ENCODE assay signal across 19 mouse cellular contexts in the genomic region with DNA sequence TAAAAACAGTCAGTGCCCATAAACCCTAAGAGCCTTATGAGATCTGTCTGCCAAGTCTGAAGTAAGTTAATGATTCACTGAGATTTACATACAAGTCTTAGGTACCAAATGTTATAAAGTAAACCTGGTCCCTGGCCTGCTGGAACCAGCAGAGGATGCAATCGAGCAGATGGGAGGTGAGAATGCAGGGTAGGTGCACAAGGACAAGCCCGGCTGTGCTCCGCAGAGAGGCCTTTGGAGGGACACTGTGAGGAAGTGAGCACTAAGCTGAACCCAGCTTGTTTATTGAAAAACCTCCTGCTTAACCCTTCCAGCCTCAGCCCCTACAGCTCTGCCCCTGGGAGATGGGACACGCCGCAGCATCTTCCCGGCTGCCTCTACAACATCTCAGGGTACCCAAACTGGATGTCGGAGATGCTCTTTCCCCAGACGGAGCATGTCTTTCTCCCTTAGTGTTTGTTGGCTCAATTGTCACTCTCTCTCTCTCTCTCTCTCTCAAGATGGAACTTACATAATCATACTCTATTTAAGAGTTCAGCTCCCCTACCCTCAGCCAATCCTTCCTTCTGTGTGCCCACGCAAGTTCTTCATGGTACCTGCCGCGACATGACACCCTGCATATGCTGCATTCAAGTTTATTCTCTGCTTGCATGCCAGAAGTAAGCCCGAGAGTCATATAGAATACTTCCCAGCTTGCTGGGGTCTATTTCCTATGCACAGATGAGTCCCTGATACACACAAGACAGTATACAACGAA.
DNase-seq lines count a peak whose midpoint lies in the region; ATAC-seq and TF ChIP-seq lines count a peak whose summit lies in the region.
"Had no signal": no experiment of that assay in that cellular context is flagged by ENCODE, and none has a peak within 500 bp of the region (broad histone marks: within the 10 kb centered on the region; RNA-seq: fewer than 3 reads in every experiment).

No protein-coding gene starts in this region.

- H3K4me1 ChIP-seq in liver, embryonic 14.5 days (replicated peaks; ENCODE audit: control insufficient read depth in 2 of 2, insufficient read depth in 2 of 2, low read length in 1 of 2), result no peaks in the 10 kb centered on the region; a peak in 1 of 4 replicates
- H3K4me1 ChIP-seq in limb, embryonic 10.5 days, result peaks cover 17% of the 10 kb centered on the region
- H3K4me1 ChIP-seq: embryonic facial prominence, embryonic 12.5 days; heart, embryonic 12.5 days; hindbrain, embryonic 15.5 days; midbrain, embryonic 12.5 days had no signal

- ATAC-seq in frontal cortex, adult (ENCODE audit: low TSS enrichment), result peak; percentile 95
- ATAC-seq in liver, embryonic 14.5 days (ENCODE audit: insufficient read depth), result no peak
- ATAC-seq: forebrain, postnatal 0 days had no signal

- H3K27ac ChIP-seq in liver, embryonic 14.5 days, result no peak overlapping the region
- H3K27ac ChIP-seq in limb, embryonic 10.5 days, result peak overlapping the region; percentile 44; the same call in 1 of the 2 replicates
- H3K27ac ChIP-seq: embryonic facial prominence, embryonic 12.5 days; hindbrain, embryonic 15.5 days; macrophage; midbrain, embryonic 12.5 days had no signal

- no peaks in the 10 kb centered on the region for H3K27me3 ChIP-seq in liver, embryonic 14.5 days (ENCODE audit: control insufficient read depth, insufficient read depth, low read length)
- H3K27me3 ChIP-seq in limb, embryonic 10.5 days (ENCODE audit: low read depth, poor library complexity, severe bottlenecking), result no peaks in the 10 kb centered on the region
- H3K27me3 ChIP-seq: embryonic facial prominence, embryonic 12.5 days; heart, embryonic 12.5 days; hindbrain, embryonic 15.5 days; midbrain, embryonic 12.5 days had no signal

- peaks cover 45% of the 10 kb centered on the region for H3K36me3 ChIP-seq in liver, embryonic 14.5 days (replicated peaks; ENCODE audit: control insufficient read depth, insufficient read depth, low read depth)
- peaks cover 37% of the 10 kb centered on the region for H3K36me3 ChIP-seq in limb, embryonic 10.5 days

- H3K4me2 ChIP-seq in liver, embryonic 14.5 days (ENCODE audit: low read depth), result no peak overlapping the region
- H3K4me2 ChIP-seq: embryonic facial prominence, embryonic 12.5 days; heart, embryonic 12.5 days; hindbrain, embryonic 15.5 days; lung, embryonic 14.5 days; midbrain, embryonic 12.5 days had no signal

- TF ChIP-seq EP300 in liver, embryonic 14.5 days (IDR thresholded peaks at IDR 0.05; ENCODE audit: low read depth), result no peak

- WGBS in liver, embryonic 14.5 days (ENCODE audit: insufficient replicate concordance), result 88% methylated on average over 13 of the region's 13 CpGs
- 90% methylated on average over 13 of the region's 13 CpGs for WGBS in limb, embryonic 10.5 days

- no peaks in the 10 kb centered on the region for H3K9me3 ChIP-seq in liver, embryonic 14.5 days (ENCODE audit: control insufficient read depth, low read length)
- no peaks in the 10 kb centered on the region for H3K9me3 ChIP-seq in limb, embryonic 10.5 days (replicated peaks)
- H3K9me3 ChIP-seq: embryonic facial prominence, embryonic 12.5 days; heart, embryonic 12.5 days; hindbrain, embryonic 15.5 days; midbrain, embryonic 12.5 days had no signal

- TF ChIP-seq CTCF in liver, embryonic 14.5 days (IDR thresholded peaks at IDR 0.05; ENCODE audit: low read depth), result peak; percentile 18; the same call in 1 of the 2 replicates

- no peak for DNase-seq in frontal cortex, postnatal 10 days (ENCODE audit: low spot score in 2 of 2)
- DNase-seq in liver, embryonic 14.5 days (ENCODE audit: low read depth in 3 of 3, low spot score in 3 of 3), result no peak
- DNase-seq in liver, result no peak
- peak; percentile 45 for DNase-seq in kidney, adult 9 months
- no peak for DNase-seq in limb, embryonic 10.5 days (ENCODE audit: low spot score)
- no peak for DNase-seq in cerebellum, adult 11 months
- DNase-seq in gastrocnemius, postnatal 25 days, result no peak
- DNase-seq: cerebellum, adult 11-12 months; forebrain, postnatal 0 days; gastrocnemius, postnatal 14 days; lung, embryonic 14.5 days; right cerebral cortex, postnatal 25 days; thymus, postnatal 4 days had no signal

- H3K9ac ChIP-seq in liver, embryonic 14.5 days (replicated peaks), result no peak overlapping the region
- H3K9ac ChIP-seq: embryonic facial prominence, embryonic 12.5 days; forebrain, postnatal 0 days; heart, embryonic 12.5 days; hindbrain, embryonic 15.5 days; lung, embryonic 14.5 days; midbrain, embryonic 12.5 days had no signal

- no peak overlapping the region for H3K4me3 ChIP-seq in liver, embryonic 14.5 days (ENCODE audit: insufficient read depth in 1 of 2, low read depth in 2 of 2, low read length in 2 of 2)
- H3K4me3 ChIP-seq in limb, embryonic 10.5 days, result no peak overlapping the region
- H3K4me3 ChIP-seq: embryonic facial prominence, embryonic 12.5 days; heart, embryonic 12.5 days; hindbrain, embryonic 15.5 days; midbrain, embryonic 12.5 days had no signal
